Mouse (Mus musculus) cerebellum, postnatal 10 days (tissue): ENCODE measurements at regions not wholly inside any gene's neighbourhood (a gene's known extent, or its start where the extent isn't known, plus 50 kb on each side); places are given as distances from the start of the nearest gene placed in this dataset.
A peak's percentile ranks its signal among the peaks of the same experiment; 100 is the strongest.

ENCODE experiments used
- DNase-seq, 2 experiments: peaks; one replicate each; pipeline ENCODE4 v3.0.0; 2021; ENCODE audit warnings: mixed read lengths in 2 of 2

DNA sequence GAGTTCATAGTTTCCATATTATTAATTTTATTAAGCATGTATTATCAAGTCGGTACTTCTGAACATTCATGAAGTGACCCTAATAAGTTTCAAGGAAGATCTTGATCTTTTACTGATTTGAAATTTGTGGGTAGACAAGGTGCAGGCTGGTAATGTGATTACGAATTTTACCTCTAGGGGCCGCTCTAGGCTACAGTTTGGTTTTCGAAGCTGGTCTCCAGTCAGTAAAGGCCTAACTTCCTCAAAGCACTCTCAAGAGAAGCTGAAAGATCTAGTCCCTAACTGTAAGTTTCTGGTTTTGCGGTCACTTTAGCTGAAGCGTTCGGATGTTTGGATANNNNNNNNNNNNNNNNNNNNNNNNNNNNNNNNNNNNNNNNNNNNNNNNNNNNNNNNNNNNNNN lies 408.1 kb upstream of the Frg1 start:
- DNase-seq, result peak; percentile 81 to 87

DNA sequence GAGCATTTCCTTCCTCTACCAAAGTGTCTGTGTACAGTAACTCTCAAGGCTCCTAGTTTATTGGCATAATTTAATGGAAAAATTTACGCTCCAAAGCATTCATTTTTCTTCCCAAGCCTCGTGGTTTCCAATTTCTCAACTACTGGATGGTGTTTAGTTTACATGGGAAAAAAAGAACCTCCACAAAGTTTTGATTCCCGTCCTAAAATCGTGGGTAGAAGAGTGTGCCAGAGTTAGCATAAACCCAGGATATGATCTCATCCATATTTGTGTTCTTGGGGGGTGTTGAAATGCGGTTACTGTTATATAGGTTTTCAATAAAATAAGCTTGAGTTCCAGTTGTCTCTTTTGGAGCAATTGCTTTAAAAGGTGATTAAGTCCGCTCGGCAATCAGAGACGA lies 406.2 kb upstream of the Frg1 start:
- DNase-seq, result no peak

DNA sequence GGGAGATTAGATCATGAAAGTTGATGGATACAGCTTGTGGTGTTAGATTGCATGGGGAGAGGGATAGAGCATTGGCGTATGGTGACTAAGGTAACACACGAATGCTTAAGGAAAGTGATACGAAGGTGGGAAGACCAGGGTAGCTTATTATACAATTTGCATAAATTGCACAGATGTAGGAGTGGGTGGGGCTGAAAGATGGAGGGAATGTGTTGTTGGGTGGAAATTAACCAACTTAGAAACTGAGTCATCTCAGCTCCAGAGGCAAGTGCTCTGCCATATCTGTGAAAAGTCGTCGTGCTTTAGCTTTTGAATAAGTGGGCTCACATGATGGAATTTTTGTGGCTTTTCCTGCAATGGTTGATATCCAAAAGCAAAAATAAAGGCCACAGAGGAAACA lies 404.8 kb upstream of the Frg1 start:
- no peak for DNase-seq

DNA sequence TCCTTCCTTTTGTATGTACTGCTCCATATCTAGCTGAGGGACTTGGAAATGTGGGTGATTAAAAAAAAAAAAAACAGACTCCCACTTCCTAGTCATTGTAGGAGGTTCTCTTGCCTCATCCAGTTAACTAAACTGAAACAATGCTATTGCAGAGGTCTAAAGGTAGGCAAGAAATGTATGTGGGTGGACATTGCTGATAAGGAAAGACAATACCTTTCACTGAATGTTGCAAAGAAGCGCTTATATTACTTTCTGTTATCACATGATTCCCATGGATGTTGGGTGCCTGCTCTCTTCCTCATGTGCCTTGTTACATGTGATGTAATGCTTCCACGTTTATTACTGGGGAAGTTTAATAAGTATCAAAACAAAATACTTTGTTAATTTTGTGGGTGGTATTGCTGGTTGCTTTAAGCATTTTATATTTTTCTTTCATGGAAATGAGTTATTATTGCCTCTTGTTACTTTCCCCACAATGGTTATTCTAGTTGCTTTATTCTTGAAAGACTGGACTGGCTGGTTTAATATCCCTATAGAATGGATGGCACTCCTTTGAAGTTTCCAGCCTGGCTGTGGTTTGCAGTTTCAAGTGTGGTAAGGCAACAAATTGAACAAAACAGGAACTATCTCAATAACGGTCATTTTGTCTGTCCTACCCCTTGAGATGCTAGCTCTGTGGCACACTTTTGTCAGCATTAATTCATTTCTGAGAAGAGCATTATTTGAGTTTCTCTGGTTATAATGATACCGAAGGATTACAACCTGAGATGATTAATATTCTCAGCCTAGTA lies 403.9 kb upstream of the Frg1 start:
- no peak for DNase-seq

DNA sequence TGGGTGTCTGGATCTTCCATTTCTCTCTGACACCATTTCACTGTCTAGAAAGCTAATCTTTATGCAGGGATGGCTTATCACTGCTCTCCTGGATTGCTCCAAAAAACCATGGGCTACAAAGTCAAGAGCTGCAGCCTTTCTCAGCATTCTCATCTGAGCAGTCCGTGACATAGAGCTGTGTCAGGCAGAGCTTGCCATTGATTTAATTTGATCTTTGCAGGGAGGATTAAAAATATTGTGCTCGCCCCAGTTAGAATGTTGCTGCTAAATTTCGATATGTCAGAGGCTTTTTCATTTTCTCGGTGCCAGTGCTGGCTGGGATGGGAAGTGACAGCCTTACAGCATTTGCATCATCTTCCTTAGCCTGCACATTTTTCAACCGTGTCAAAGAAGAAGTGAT lies 401.7 kb upstream of the Frg1 start:
- DNase-seq, result peak in 1 of 2 experiments; percentile 2

DNA sequence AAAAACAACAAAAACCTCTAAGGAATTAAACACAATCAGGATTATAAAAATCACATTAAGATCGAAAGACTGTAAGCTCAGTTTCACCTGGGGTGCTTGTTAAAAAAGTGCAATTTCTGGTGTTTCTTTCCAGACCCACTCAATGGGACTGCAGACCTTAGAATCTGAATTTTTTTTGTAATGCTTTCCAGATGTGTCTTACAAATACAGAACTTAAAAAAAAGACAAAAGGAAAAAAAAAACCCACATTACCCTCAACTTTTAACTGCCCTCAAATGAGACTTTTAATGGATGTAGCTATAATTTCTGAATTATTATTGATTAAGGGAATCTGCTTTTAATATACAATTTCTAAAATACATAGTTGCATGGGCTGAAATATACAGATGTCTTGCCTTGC lies 401.2 kb upstream of the Frg1 start:
- no peak for DNase-seq

DNA sequence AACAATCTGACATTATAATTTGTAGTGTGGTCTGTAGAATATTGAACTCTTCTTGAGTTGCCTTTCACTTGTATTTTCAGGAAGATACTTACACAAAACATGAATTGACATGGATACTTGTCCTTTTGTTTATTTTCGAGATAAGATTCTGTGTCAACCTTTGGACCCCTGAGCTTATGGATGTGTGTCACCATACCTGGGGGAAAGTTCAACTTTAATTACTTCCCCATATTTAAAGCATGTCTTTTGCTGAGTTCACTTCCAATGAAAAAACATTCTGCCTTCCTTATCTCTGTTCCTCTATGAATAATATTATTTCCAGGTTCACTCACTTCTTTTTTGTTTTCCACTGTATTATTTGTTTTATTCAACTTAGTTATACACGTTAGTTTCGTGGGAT lies 398.4 kb upstream of the Frg1 start:
- no peak for DNase-seq

DNA sequence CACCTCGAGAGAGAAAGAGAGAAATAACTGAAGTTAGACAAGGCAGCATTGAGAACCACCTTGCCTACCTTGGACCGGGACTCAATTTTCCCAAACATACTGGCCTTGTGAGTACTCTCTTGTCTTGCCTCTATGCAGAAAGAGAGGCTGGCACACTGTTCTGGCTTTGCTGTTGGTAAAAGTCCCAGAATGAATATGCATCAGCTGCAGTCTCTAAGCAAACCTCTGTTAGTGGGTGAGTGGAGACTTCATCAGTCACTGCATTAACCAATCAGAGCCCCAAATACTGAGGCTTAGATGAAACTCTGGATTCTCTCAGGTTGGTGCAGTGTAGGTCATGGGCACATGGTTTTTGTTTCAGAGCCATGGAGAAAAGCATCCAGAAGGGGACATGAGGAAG lies 378.8 kb upstream of the Frg1 start:
- no peak for DNase-seq

DNA sequence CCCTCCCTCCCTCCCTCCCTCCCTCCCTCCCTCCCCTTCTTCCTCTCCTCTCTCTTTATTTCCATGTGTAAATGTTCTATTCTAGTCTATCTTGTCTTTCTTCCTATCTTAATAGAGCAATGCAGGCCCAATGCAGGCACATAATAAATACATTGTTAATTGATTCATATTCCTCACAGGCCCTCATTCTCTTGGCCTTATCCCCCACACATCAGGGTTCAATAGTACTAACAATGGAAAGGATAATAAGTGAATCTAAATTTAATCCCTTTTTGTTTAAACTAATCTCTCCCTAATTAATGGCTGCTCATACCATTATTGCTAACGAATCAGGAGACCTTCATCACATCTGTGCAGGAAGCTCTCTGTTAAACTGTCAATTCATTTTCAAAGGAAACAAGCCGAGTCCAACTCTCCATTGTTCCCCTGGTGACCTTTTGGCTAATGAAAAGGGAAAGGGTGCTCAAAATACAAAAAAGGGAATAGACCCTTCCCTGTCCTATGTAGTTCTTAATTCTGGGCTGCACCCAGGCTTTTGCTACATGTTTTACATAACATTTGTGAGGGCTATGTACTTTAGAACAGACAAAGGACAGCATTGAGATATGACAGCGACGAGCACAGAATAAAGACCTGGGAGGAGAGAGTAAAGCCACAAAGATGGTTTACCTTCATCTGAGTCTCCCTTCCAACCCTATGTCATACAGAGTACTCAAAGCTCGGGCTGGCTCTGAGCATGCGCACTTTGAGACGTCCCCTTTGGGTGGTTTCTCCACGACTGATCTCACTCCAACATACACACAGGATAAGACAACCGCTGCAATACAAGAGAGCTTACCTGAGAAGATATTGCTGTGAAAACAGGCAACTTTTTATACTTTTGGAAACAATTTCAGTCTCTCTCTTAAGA lies 370.3 kb upstream of the Frg1 start:
- no peak for DNase-seq

DNA sequence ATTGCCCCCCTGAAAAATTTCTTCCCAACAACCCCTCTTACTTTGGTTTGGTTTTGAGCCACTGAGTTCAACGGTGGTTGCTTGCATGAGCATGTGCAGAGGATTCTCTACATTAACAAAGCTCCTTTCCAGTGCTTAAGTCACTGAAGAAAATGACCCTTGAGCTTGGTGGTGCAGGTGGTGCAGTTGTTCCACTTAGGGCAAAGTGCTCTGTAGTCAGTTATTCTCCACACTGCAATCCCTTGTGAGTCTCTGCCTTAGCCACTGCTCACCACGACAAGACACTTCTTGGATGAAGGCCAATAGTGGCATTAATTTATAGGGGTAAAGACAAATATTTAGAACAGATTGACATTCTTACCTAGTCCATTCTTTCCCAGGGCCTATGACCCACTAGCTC lies 369.1 kb upstream of the Frg1 start:
- DNase-seq, result no peak

DNA sequence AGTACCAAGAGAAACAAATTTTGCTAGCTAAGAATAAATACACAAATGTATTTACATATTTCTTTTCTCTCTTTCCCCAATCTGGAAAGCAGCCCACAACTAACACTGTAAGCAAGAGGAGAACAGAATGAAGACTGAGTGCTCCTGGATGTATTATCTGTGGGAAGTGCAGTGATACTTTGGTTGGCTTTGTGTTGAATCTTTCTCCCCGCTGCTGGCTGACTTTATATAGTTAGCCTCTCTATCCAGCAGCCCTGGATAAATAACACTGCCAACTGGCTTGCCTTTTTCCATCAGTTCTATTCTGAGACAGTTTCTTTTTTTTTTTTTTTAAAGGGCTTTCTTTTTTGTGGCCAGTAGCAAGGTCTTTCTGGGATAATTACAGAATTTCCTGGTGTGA lies 366.0 kb upstream of the Frg1 start:
- DNase-seq, result no peak

DNA sequence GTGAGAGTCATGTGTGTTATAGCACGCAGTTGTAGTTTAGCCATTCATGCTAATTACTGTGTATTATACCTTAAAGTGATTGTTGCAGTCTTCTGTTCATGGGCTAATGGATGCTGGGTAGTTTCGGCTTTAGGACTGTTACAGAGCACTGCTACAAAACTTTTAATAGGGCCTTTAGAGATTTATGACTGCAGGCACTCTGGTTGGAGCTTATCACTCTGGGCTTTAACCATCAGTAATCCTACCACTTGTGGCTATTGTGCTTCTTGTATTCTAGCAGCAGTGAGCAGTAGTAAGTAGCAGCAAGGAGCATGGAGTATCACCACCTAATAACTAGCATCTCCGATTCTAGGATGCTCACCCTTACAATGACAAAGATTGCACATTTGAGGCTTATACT lies 362.6 kb upstream of the Frg1 start:
- DNase-seq, result no peak

DNA sequence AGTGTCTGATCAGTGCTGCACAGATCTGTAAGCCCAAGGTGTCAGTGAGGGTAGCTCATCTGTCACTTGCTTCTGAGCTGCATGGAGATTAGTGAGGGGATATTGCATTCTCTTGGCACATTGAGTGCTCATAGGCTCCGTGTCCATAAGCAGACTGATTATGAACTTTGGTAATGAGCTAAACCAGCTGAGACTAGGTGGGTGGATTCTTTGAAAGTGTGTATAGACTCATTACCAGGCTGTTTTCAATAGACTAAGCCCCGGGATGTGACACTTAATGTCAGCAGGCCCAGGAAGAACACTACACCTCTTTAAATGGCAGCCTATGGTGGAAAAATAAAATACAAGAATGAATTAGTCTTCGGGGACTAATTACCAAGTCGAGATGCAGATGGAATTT lies 354.9 kb upstream of the Frg1 start:
- DNase-seq, result no peak

DNA sequence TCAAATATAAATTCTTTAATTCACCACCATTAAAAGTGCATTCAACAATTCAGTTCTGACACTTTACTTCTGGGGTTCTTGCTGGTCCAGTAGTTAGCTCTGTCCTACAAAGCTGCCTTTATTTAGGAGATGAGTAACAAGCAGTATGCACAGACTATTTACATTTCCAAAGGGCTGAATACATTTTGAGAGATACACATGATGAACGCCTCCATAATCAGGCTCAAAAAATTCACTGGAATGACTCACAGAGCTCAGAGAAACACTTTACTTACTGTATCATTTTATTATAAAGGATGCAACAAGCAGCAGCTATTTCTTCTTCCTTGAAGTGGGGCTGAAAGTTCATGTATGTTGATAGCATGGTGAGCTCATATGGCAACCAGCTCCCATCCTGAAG lies 336.6 kb upstream of the Frg1 start:
- DNase-seq, result no peak

DNA sequence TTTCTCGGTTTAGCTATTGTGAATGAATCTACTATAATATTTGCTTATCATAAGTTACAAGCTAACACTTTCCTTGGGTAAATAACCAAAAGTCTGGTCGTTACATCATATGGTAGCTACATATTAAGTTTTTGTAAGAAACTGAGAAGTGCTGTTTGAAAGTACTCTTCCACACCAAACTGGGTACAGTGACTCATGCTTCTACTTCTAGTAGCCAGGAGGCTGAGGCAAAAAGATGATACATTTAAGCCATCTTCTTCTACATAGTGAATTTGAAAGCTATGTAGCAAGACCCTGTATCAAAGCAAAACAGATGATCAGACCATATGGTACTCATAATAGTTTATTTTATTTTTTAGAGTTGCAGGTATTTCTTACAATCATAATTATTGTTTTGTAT lies 335.8 kb upstream of the Frg1 start:
- no peak for DNase-seq

DNA sequence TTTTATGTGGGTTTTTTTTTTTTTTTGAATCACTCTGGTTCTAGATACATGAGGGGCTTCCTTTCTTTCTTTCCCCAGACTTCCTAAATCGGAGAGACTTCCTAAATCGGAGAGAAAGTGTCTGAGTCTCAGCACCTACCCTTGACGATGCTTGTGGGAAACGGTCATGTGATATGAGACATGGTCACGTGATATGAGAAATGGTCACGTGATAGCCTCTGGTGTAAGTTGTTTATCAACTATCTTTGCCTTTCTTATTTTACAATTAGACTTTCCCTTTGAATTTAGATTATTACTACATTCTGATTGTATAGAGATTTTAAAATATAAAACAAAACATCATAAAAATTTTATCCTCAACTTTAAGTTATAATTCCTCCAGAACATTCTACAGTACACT lies 330.1 kb upstream of the Frg1 start:
- no peak for DNase-seq

DNA sequence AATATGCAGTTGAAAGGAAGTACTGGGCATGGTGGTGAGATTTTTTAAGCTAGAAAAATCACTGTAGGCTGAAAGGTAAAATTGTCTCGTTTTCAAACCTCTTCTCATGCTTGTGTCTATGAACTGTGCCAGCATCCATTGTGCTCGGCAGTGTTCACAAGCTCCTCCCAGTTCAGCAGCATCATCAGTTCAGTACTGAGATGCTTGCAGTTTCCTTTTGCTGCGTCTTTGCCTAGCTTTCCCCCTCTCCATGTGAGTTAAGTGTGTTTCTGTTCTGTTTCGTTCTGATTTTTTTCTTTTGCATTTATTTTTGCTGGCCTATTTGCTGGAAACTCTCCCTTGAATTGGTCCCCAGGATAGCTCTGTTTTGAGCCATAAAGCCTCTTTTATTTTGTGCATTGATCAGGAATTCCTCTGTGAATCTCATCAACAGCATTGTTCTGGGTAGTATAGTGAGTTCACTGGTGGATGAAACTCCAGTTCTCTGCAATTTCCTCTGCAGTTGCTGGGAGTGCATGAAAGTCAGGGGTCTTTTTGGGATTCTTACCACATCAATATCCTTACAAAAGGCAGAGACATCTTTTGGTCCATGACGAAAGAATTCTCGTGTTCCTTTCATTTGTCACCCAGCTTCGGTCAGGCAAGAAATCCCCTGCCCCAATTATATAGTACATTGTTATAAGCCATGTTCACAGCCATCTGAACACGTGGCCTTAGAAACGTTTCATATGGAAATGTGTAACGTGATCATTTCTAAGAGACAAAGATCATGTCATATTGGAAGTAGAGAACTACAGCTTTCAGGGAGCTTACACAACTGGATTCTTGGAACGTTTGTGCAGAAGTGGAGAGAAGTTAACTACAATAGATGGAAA lies 326.2 kb upstream of the Frg1 start:
- peak; percentile 12 to 15 for DNase-seq

DNA sequence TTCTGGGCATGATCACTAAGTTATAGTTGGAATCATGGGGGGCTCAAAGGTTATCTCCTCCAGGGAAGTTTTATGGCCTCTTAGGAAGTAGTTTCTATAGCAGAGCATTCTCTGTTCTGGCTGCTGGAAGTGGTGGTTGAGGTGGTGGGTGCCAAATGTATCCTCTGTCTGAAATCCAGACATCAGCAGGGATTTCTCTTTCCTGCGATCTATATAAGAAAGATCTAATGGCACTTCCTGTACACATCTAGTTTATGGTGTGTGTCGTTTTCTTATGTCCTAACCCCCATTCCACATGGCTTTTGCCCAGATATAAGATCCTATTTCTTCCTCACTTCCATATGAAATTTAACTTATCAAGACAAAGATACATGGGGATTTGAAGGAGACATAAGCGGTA lies 300.1 kb upstream of the Frg1 start:
- no peak for DNase-seq

DNA sequence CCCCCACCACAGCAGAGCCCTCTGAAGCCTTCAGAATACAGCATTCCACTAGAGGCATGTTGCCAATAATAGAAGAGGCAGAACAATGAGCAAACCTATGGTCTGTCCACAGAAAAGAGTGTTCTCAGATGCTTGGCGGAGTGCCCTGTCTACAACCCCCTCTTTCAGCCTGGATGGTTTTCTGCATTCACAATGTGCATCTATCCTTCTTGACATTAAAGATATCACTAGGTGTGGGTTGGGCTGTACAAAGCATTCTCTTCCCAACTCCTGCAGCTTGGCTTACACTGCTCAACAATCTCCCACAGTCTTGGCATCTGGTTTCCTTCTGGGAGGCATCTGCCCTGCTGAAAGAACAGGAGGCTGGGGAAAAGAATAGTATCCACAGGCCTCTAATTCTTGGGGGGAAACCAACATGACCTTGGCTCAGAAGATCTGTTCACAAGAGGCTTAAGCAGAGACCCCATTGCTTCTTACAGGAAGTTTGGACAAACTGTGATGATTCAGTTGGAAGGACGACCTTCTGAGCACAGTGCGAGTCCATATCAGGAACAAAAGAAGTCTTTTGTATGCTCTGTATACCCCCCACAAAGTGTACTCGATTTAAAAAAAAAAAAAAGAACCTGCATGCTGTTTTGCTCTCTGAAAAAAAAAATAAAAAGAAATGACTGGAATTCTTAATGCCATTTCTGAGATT lies 296.9 kb upstream of the Frg1 start:
- peak; percentile 63 to 74 for DNase-seq

DNA sequence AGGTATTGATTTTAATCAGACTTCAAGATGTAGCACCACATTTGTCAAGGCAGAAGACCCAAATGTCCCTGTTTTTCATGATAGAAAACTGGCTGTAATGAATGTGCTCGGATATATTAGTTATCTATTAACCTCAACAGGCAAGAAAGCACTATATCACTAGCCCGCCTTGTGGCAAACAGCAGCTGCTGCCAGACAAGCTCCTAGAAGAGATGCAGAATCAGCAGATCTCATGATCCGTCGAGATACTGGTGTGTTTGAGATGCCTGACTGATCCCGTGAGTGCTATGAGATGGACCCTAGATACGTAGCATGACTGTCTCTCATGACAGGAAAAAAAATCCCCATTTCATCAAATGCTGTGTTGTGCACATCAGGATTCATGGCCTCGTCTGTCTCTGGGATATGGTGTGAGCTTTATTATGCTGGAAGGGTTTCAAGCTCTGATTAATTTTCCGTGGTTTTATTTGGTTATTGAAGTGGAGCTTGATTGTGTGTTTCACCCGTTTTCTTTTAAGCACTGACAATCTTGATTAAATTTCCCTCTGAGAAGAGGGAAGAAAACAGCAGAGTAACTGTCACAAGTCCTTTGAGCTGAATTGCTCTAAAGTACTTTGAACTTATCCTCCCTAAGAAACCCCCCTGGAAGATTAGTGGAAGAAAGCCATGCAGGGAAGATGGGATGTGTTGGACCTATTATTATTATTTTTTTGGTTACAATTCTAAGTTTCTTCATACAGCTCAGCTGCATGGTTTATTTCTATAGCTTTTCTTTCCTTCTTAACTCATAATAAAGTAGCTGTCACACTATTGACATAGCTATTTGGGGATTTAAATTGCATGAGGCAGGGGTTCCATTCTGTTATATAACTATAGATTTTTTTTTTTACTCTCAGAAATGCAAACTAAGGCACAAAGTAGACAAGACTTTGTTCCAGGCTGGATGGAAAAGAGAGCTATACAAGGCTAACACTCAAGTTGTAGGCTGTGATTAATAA lies 287.4 kb upstream of the Frg1 start:
- DNase-seq, result no peak
